Mouse (Mus musculus) gastrocnemius, postnatal 36 days (tissue): ENCODE data around the gene Gm37240. TPM values are rescaled to one million over a fixed set of nuclear protein-coding genes. Genes with fewer than 3 reads are reported as not detected.
A peak's percentile ranks its signal among the peaks of the same experiment; 100 is the strongest.

ENCODE experiments used
- DNase-seq, 2 experiments: peaks; one replicate each; pipeline ENCODE4 v3.0.0; 2022
- intact Hi-C: fragments of 180-260 bp; cut with DNase I; formaldehyde crosslinking; loops from one replicate; pipeline ENCODE4 v1.15.1; 2025
- total RNA-seq, 2 experiments: library from RNA; stranded (reverse); gene quantifications; 2 replicates each; pipeline ENCODE4 v1.2.3; 2021

The Gm37240 gene
- total RNA-seq, 2 experiments from 2014 or later, result 35.6 to 41.7 TPM

DNA sequence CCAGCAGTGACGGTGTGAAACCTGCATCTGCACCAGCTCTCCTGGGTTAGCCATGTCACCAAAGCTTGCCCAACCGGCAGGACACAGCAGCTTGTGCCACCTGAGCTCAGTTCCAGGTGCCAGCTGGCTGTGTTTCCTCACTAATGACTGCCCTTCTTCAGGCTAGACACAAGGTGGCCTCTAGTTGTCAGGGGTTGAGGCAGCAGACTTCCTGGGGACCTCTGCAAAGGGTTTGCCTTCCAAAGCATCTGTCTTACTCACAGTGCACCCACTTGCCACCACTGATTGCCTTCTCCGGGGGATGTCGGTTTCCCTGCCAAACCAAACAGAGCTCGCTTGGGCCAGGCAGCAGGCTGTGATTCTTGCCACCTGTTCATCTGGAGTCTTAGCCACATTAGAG is 1199.1 kb downstream of the Gm37240 start:
- intact Hi-C loops, result loop anchor here (2.0 to 5.0 kb wide), 2 partner anchors 71 to 155 kb away; no protein-coding TSS in a partner anchor
- peak in 1 of 2 experiments; percentile 32 for DNase-seq

DNA sequence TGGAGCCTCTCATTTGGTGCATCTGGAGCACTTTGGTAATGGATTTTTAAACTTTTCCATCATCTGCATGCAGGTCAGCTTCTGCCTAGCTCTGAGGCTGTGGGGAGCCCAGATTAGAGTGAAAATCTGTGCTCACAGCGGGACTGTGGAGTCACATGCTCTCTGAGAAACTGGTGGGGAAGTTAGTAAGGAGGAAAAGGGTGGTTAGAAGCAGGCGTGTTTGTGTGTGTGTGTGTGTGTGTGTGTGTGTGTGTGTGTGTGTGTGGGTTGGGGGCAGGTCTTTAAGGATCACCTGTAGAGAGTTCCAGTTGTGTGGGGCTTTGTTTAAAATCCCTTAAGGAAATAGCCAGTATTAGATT is 1199.9 kb downstream of the Gm37240 start:
- DNase-seq, result no peak
- intact Hi-C loops, result loop anchor here (5.0 kb wide), 1 partner anchor 70 kb away; no protein-coding TSS in a partner anchor

DNA sequence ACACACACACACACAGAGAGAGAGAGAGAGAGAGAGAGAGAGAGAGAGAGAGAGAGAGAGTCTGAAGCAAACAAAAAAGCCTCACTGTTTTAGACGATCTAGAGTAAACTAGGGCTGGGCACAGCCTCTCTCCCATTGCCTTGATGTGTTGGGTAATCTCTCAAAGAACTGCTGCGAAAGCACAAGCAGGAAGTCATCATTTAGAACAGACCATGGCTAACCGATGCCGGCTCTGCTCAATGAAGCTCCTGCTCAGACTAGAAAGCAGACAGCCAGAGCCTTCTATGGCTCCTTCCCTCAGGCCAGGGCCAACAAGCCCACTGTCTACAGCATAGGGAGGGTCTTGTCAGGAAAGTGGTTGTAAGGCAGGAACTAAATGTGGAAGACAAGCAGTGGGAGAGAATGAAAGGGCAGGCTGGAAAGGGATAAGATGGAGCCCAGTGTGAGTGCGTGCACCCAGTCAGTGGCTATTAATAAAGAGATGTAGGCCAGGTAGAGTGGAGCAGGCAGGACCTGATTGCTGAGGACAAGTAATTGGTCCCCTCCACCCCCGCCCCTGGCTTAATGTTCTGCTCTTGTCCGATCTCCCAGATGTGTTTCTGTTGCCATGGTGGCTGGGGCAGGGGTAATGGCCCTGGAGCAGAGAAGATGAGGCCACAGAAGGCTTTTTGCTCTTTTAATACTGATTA is 1200.4 kb downstream of the Gm37240 start:
- no peak for DNase-seq
- intact Hi-C loops, result loop anchor here (5.0 kb wide), 1 partner anchor 70 kb away; no protein-coding TSS in a partner anchor

DNA sequence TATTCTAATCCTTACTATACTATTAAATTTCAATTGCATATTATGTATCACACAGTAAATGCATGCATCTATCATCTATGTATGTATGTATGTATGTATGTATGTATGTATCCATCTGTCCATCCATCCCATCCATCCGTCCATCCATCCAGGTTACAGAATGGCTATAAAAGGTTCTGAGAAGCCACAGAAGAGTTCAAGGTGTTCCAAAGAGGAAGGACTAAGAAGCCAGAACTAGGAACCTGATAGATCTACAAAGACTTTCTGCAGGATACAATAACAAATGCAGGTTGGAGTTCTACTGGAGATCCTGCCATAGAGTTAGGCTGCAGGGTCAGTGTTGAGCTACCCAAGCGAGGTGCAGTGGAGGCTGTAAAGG is 1201.0 kb downstream of the Gm37240 start:
- intact Hi-C loops, result loop anchor here (5.0 kb wide), 1 partner anchor 69 kb away; no protein-coding TSS in a partner anchor
- DNase-seq, result no peak

- intact Hi-C loops, result loop anchor here (5.0 kb wide), 1 partner anchor 68 kb away; no protein-coding TSS in a partner anchor
- DNase-seq, result no peak
Measured at GRCm38 (mm10) chr3:84685662-84686293, 1201.5 kb downstream of the Gm37240 start.

GRCm38 (mm10) chr3:84683788-84684187 is 1203.5 kb downstream of the Gm37240 start:
- DNase-seq, result no peak
- intact Hi-C loops, result no loop called here

GRCm38 (mm10) chr3:84681699-84682098 is 1205.6 kb downstream of the Gm37240 start:
- intact Hi-C loops, result no loop called here
- DNase-seq, result no peak

DNA sequence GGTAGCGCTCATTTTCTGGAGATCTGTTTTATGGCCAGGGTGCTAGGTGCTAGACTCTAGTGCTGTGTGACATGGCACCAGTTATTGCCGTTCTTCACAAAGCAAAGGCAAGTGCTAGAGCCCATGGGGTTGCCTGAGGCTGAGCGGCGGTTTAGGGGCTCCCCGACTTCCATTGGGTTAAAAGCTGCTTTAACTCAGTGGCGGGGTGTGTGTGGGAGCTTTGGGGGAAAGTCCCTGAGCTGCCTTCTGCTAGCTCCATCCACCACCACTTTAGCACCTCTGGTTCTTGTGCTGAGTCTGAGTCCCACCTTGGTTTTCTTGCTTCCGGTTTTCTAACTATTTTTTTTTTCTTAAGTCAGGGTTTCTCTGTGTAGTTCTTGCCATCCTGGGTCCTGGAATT is 1207.3 kb downstream of the Gm37240 start:
- DNase-seq, result no peak
- intact Hi-C loops, result no loop called here

GRCm38 (mm10) chr3:84679542-84679941 is 1207.8 kb downstream of the Gm37240 start:
- intact Hi-C loops, result no loop called here
- DNase-seq, result no peak

- intact Hi-C loops, result no loop called here
- DNase-seq, result no peak
Measured at GRCm38 (mm10) chr3:84678891-84679290, 1208.4 kb downstream of the Gm37240 start.

DNA sequence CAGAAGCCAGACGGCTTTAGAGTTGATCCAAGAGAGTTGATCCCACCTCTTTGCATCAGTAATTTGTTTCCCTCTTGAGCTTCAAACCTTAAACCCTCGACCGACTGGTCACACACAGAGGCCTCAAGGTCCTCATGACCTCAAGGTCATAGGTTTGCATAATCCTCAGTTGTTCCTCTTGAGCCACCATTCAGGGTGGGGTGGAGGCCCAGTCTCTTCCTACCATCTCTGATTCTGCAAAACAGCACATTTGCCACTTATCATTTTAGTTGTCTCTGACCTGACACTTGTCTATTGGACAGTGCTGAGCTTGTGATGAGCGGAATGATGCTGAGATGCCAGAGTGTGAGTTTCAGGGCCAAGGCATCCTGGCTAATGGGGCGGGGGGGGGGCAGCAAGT is 1211.6 kb downstream of the Gm37240 start:
- no peak for DNase-seq
- intact Hi-C loops, result no loop called here

DNA sequence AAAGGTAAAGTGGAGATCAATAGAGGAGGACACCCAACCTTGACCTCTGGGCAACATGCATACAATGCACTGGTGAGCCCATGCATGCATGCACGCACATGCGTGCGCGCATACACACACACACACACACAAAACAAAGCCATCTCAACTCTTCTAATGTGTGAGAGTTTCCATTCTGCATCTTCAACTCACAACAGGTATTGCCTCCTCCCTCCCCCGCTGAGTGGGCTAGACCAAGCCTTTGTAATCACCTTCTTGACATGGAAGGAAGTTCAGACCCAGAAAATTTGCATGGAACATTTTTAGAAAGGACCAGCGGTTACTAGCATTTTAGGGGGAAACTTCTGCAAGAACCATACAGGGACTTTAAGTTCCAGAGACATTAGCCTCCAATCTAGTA is 1213.8 kb downstream of the Gm37240 start:
- intact Hi-C loops, result no loop called here
- no peak for DNase-seq

GRCm38 (mm10) chr3:84672136-84672535 is 1215.2 kb downstream of the Gm37240 start:
- DNase-seq, result no peak
- intact Hi-C loops, result no loop called here

DNA sequence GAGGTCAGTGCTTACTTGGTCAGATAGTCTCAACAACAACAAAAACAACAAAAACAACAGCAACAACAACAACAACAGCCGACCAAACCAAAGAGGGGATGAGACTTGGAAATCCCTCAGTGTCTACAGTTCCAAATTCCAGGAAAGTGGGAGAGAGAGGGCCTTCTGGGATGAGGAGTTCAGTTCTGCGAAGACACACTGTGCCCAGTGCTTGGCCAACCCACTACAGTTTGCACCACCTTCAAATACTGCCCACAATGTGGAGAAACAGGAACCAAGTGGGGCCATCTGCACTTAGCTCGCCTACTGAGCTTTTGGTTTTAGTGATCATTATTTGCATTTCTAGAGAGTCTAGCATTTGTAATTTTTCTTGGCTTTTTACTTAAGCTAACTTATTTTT is 1218.4 kb downstream of the Gm37240 start:
- intact Hi-C loops, result no loop called here
- no peak for DNase-seq

- intact Hi-C loops, result no loop called here
- DNase-seq, result no peak
Measured at GRCm38 (mm10) chr3:84665255-84666073, 1221.9 kb downstream of the Gm37240 start.

- intact Hi-C loops, result no loop called here
- no peak for DNase-seq
Measured at GRCm38 (mm10) chr3:84664686-84665085, 1222.6 kb downstream of the Gm37240 start.

DNA sequence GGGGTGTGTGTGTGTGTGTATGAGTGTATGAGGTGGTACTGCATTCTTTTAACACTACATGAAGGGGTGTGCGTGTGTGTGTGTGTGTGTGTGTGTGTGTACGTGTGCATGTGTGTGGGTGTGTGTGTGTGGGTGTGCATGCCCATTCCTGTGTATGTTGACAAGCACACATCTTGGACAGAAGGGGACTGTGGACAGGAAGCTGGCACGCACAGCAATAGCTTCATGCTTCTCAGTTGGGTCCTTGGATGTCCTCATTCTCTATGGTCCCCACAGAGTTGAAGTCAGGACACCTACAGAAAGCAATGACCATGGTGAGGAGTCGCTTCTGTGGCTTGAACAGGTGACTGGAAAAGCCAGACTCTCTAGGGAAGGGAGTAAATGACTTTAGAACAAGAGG is 1223.5 kb downstream of the Gm37240 start:
- intact Hi-C loops, result no loop called here
- DNase-seq, result no peak

- no peak for DNase-seq
- intact Hi-C loops, result no loop called here
Measured at GRCm38 (mm10) chr3:84663079-84663478, 1224.2 kb downstream of the Gm37240 start.

- no peak for DNase-seq
- intact Hi-C loops, result no loop called here
Measured at GRCm38 (mm10) chr3:84660380-84660779, 1226.9 kb downstream of the Gm37240 start.

- intact Hi-C loops, result no loop called here
- DNase-seq, result no peak
Measured at GRCm38 (mm10) chr3:84658872-84659271, 1228.4 kb downstream of the Gm37240 start.

GRCm38 (mm10) chr3:84658017-84658416 is 1229.3 kb downstream of the Gm37240 start:
- no peak for DNase-seq
- intact Hi-C loops, result no loop called here
